Mouse (Mus musculus): Measurements from ENCODE around the gene Nfia.
A peak's percentile ranks its signal among the peaks of the same experiment; 100 is the strongest.

Nfia gene

GRCm38 (mm10) chr4:97963951-97964350, 191.4 kb downstream of the Nfia start:
- DNase-seq, result no peak

GRCm38 (mm10) chr4:97968786-97969348, 196.3 kb downstream of the Nfia start:
- no peak for DNase-seq

DNA sequence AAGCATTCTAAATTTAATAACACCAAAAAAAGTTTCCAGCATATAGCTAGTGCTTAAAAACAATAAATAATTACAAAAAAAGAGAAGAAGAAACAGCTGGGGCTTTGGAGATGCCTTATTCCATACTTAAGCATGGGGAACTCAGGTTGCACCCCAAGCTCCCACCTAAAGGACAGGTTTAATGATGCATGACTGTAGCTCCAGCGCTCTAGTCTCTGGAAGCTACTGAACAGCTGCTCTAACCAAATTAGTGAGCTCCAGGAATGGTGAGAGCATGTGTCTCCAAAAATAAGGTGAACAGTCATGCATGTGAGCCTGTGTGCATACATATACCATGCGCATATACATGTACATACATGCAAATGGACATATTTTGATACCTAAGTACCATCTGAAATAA, 200.5 kb downstream of the Nfia start:
- DNase-seq, result no peak

GRCm38 (mm10) chr4:97974037-97974436, 201.5 kb downstream of the Nfia start:
- DNase-seq, result no peak

DNA sequence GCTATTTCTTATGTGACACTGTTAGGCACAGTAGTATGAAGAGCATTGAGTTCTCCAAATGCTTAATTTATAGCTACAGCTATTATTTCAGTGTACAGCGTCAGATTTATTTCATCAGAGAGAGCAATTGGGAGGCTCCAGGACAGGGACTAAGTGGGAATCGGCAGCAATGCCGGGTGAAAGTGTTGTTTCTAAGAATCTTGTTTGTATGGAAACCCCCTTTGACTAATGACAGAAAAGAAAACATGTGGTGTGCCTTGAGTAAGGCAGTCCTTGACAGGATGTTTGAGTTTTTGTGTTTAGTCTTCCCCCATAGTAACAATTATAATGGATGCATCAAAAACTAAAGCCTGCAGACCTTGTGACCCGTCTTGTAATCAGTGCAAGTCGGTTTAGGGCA, 204.4 kb downstream of the Nfia start:
- no peak for DNase-seq

GRCm38 (mm10) chr4:97984361-97984760, 211.8 kb downstream of the Nfia start:
- no peak for DNase-seq

GRCm38 (mm10) chr4:97986056-97986734, 213.7 kb downstream of the Nfia start:
- DNase-seq, result no peak

- DNase-seq, result no peak
These were observed 214.2 kb downstream of the Nfia start for GRCm38 (mm10) chr4:97986735-97987075.

- DNase-seq, result no peak
These were observed 216.2 kb downstream of the Nfia start for GRCm38 (mm10) chr4:97988703-97989102.

- DNase-seq, result no peak
These were observed 217.9 kb downstream of the Nfia start for GRCm38 (mm10) chr4:97990431-97990830.

- no peak for DNase-seq
These were observed 218.9 kb downstream of the Nfia start for GRCm38 (mm10) chr4:97991395-97991794.

DNA sequence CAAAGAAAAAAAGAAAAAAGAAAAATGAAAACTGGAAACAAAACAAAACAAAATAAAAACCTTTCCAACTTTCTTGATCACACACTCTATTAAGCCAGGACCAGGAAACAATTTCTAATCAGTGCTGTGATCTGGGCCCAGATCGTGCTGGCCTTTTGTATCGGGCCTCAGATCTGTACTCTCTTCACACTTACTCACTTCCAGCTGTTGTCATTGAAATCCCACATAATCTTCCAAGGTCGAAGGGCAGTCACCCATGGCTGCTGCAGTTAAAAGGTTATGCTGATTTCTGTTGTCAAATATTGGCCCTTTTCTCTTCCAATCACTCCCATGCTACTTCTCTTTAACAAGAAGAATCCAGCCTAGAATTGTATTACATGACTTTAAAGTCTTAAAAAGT, 219.3 kb downstream of the Nfia start:
- DNase-seq, result no peak

GRCm38 (mm10) chr4:97995911-97996712, 223.6 kb downstream of the Nfia start:
- no peak for DNase-seq

DNA sequence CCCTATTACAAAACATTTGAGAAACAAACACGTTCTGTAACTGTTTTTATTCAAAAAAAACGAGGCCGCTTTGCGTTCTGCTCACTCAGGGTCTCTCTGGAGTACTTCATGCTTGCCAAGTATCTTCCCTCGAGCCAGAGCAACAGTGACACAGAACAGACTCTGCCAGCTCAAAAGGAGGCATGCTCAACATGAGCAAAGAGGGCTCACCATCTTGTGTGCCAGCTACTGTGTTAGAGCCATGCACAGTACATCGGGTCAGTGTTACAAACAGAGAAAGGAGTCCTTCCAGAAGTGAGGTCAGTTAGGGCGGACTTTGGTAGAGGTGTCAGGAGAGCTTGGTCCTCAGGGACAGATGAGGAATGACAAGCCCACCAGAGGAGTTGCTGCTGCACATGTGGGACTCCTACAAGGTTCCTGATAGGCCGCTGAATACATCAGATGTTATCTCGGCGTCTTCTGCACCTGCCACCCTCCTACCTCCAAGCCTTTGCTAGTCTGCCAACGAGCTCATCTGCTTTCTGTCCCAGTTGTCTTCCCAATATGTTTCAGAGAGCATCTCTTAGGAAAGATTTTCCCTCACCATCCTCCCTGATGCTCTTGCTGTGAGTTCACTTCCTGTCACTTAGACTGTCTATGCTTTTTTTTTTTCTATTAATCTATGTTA, 224.8 kb downstream of the Nfia start:
- DNase-seq, result no peak

- no peak for DNase-seq
These were observed 229.7 kb downstream of the Nfia start for GRCm38 (mm10) chr4:98002206-98002605.

GRCm38 (mm10) chr4:98003323-98004107, 231.0 kb downstream of the Nfia start:
- peak; percentile 46 for DNase-seq

GRCm38 (mm10) chr4:98004108-98004625, 231.6 kb downstream of the Nfia start:
- DNase-seq, result peak; percentile 67

GRCm38 (mm10) chr4:98004986-98005385, 232.5 kb downstream of the Nfia start:
- no peak for DNase-seq

GRCm38 (mm10) chr4:98008814-98009368, 236.4 kb downstream of the Nfia start:
- DNase-seq, result no peak

DNA sequence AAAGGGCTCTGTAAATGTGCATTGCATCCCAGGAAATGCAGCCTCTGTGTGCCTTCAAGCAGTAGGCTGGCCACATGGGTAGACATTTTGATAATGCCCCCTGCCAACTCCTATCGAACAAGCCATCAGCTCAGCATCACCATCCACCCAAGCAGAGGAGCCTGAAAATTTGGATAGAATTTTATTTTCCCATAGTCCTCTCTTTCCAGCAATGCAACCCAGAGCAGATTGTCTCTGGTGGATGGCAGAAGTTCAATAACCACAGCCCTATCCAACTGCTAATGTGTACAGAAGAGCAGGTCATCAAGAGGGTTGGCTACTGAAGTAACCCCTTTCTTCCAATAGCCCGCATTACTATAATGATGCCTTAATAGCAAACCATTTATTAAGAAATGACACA, 237.4 kb downstream of the Nfia start:
- no peak for DNase-seq

GRCm38 (mm10) chr4:98019811-98020210, 247.3 kb downstream of the Nfia start:
- DNase-seq, result peak; percentile 49

- DNase-seq, result no peak
These were observed 248.3 kb downstream of the Nfia start for GRCm38 (mm10) chr4:98020836-98021235.

Data from retina, postnatal 1 day (tissue).